Mouse (Mus musculus) intestine, embryonic 16.5 days (tissue): ENCODE measurements at regions not wholly inside any gene's neighbourhood (a gene's known extent, or its start where the extent isn't known, plus 50 kb on each side); places are given as distances from the start of the nearest gene placed in this dataset.

Experiments used
- ATAC-seq: fragments of 200-750 bp; cut with Nextera tagmentation; 2 replicates; pipeline ENCODE4 v1.8.0; 2017; ENCODE audit warnings: moderate TSS enrichment, moderate library complexity
- H3K27ac ChIP-seq: fragments of 300-500 bp; sonication (generic); 2 replicates; pipeline ENCODE4 v1.5.1; 2014; ENCODE audit warnings: mild to moderate bottlenecking, low read length
- H3K27me3 ChIP-seq: fragments of 300-500 bp; sonication (generic); replicated peaks from 2 replicates; pipeline ENCODE4 v1.6.1; 2014; ENCODE audit warnings: low read length, control low read depth, mixed read lengths; ENCODE audit not compliant: control insufficient read depth, insufficient read depth
- H3K36me3 ChIP-seq: fragments of 300-500 bp; sonication (generic); 2 replicates; pipeline ENCODE4 v1.6.1; 2014; ENCODE audit warnings: low read length, control low read depth; ENCODE audit not compliant: control insufficient read depth, insufficient read depth
- H3K4me1 ChIP-seq: fragments of 300-500 bp; sonication (generic); 2 replicates; pipeline ENCODE4 v1.6.1; 2014; ENCODE audit warnings: low read length, control low read depth, mixed read lengths; ENCODE audit not compliant: control insufficient read depth, insufficient read depth
- H3K4me2 ChIP-seq: fragments of 300-500 bp; sonication (generic); 2 replicates; pipeline ENCODE4 v1.6.1; 2014; ENCODE audit warnings: low read depth, low read length, control low read depth
- H3K4me3 ChIP-seq: fragments of 300-500 bp; sonication (generic); 2 replicates; pipeline ENCODE4 v1.5.1; 2014; ENCODE audit warnings: mild to moderate bottlenecking, low read length
- H3K9ac ChIP-seq: fragments of 300-500 bp; sonication (generic); 2 replicates; pipeline ENCODE4 v1.6.1; 2014; ENCODE audit warnings: low read depth, low read length
- H3K9me3 ChIP-seq: fragments of 300-500 bp; sonication (generic); 2 replicates; pipeline ENCODE4 v1.6.1; 2016; ENCODE audit warnings: low read length, control low read depth; ENCODE audit not compliant: control insufficient read depth
- WGBS: fragments of 180-500 bp; shearing (Covaris S2); extraction: QIAGEN DNeasy Blood & Tissue Kit; methylation state at CpG from one replicate; pipeline ENCODE4 v1.1.7; 2014; 5-methylcytosine and 5-hydroxymethylcytosine counted together

- H3K27me3 ChIP-seq = no peaks in the 10 kb centered on the region
- peaks cover 10% of the 10 kb centered on the region; the same call in 1 of the 2 replicates for H3K4me1 ChIP-seq
- no peak overlapping the region for H3K9ac ChIP-seq
- peak overlapping the region; percentile 77 for H3K27ac ChIP-seq
- no peaks in the 10 kb centered on the region for H3K36me3 ChIP-seq
- peak; percentile 86 for ATAC-seq
- 12% methylated on average over 3 of the region's 3 CpGs for WGBS
- H3K4me2 ChIP-seq = no peak overlapping the region
- no peaks in the 10 kb centered on the region for H3K9me3 ChIP-seq
- H3K4me3 ChIP-seq = no peak overlapping the region
Observed at GRCm38 (mm10) chr8:8051186-8051585, 609.9 kb downstream of the Efnb2 start.

- Histone ChIP-seq H3K27me3 (no peaks in the 10 kb centered on the region), H3K27ac (peak overlapping the region; percentile 77), H3K36me3 (no peaks in the 10 kb centered on the region), H3K9me3 (no peaks in the 10 kb centered on the region), H3K9ac (no peak overlapping the region), H3K4me2 (no peak overlapping the region), H3K4me1 (peaks cover 10% of the 10 kb centered on the region; the same call in 1 of the 2 replicates), H3K4me3 (no peak overlapping the region)
- 44% methylated on average over 3 of the region's 3 CpGs for WGBS
- peak; percentile 83 for ATAC-seq
Observed at GRCm38 (mm10) chr8:8050778-8051177, 610.3 kb downstream of the Efnb2 start.

GRCm38 (mm10) chr8:8044926-8045325, 616.1 kb downstream of the Efnb2 start:
- 78% methylated on average over 1 of the region's 1 CpGs for WGBS
- ATAC-seq = no peak
- Histone ChIP-seq H3K9me3 (no peaks in the 10 kb centered on the region), H3K4me2 (no peak overlapping the region), H3K9ac (no peak overlapping the region), H3K4me1 (no peaks in the 10 kb centered on the region), H3K27me3 (no peaks in the 10 kb centered on the region), H3K36me3 (no peaks in the 10 kb centered on the region), H3K27ac (no peak overlapping the region), H3K4me3 (no peak overlapping the region)

- Histone ChIP-seq H3K27ac (no peak overlapping the region), H3K4me1 (no peaks in the 10 kb centered on the region), H3K4me2 (no peak overlapping the region), H3K9me3 (no peaks in the 10 kb centered on the region), H3K36me3 (no peaks in the 10 kb centered on the region), H3K27me3 (no peaks in the 10 kb centered on the region), H3K4me3 (no peak overlapping the region), H3K9ac (no peak overlapping the region)
- no peak for ATAC-seq
- 65% methylated on average over 2 of the region's 2 CpGs for WGBS
Observed at GRCm38 (mm10) chr8:8044296-8044695, 616.7 kb downstream of the Efnb2 start.

- Histone ChIP-seq H3K27me3 (no peaks in the 10 kb centered on the region), H3K4me2 (no peak overlapping the region), H3K9me3 (no peaks in the 10 kb centered on the region), H3K4me3 (no peak overlapping the region), H3K9ac (no peak overlapping the region), H3K27ac (no peak overlapping the region), H3K4me1 (no peaks in the 10 kb centered on the region), H3K36me3 (no peaks in the 10 kb centered on the region)
- peak; percentile 74 for ATAC-seq
- 59% methylated on average over 1 of the region's 1 CpGs for WGBS
Observed at GRCm38 (mm10) chr8:8037929-8038328, 623.1 kb downstream of the Efnb2 start.

GRCm38 (mm10) chr8:8011151-8011550, 649.9 kb downstream of the Efnb2 start:
- Histone ChIP-seq H3K36me3 (no peaks in the 10 kb centered on the region), H3K4me2 (no peak overlapping the region), H3K9ac (no peak overlapping the region), H3K27ac (no peak overlapping the region), H3K4me3 (no peak overlapping the region), H3K9me3 (no peaks in the 10 kb centered on the region), H3K4me1 (no peaks in the 10 kb centered on the region), H3K27me3 (no peaks in the 10 kb centered on the region)
- 77% methylated on average over 4 of the region's 4 CpGs for WGBS
- ATAC-seq = no peak

GRCm38 (mm10) chr8:7994905-7995304, 666.1 kb downstream of the Efnb2 start:
- no peak overlapping the region for H3K4me2 ChIP-seq
- 46% methylated on average over 2 of the region's 2 CpGs for WGBS
- H3K27ac ChIP-seq = no peak overlapping the region
- no peaks in the 10 kb centered on the region for H3K27me3 ChIP-seq
- H3K4me3 ChIP-seq = no peak overlapping the region
- no peaks in the 10 kb centered on the region for H3K4me1 ChIP-seq
- H3K9me3 ChIP-seq = no peaks in the 10 kb centered on the region
- H3K9ac ChIP-seq = no peak overlapping the region
- H3K36me3 ChIP-seq = no peaks in the 10 kb centered on the region
- ATAC-seq = no peak

- H3K9me3 ChIP-seq = no peaks in the 10 kb centered on the region
- no peak overlapping the region for H3K4me2 ChIP-seq
- H3K27ac ChIP-seq = no peak overlapping the region
- no peak overlapping the region for H3K9ac ChIP-seq
- no peaks in the 10 kb centered on the region for H3K4me1 ChIP-seq
- H3K4me3 ChIP-seq = no peak overlapping the region
- no peak for ATAC-seq
- H3K36me3 ChIP-seq = no peaks in the 10 kb centered on the region
- 92% methylated on average over 3 of the region's 3 CpGs for WGBS
- no peaks in the 10 kb centered on the region for H3K27me3 ChIP-seq
Observed at GRCm38 (mm10) chr8:7988820-7989219, 672.2 kb downstream of the Efnb2 start.

- H3K4me1 ChIP-seq = no peaks in the 10 kb centered on the region
- no peaks in the 10 kb centered on the region for H3K27me3 ChIP-seq
- H3K4me2 ChIP-seq = no peak overlapping the region
- no peak overlapping the region for H3K27ac ChIP-seq
- no peaks in the 10 kb centered on the region for H3K9me3 ChIP-seq
- ATAC-seq = no peak
- no peaks in the 10 kb centered on the region for H3K36me3 ChIP-seq
- H3K9ac ChIP-seq = no peak overlapping the region
- 75% methylated on average over 6 of the region's 6 CpGs for WGBS
- H3K4me3 ChIP-seq = no peak overlapping the region
Observed at GRCm38 (mm10) chr8:7977020-7977419, 684.0 kb downstream of the Efnb2 start.

GRCm38 (mm10) chr8:7973791-7974190, 687.3 kb downstream of the Efnb2 start:
- H3K27ac ChIP-seq = no peak overlapping the region
- no peak overlapping the region for H3K4me2 ChIP-seq
- H3K9ac ChIP-seq = no peak overlapping the region
- no peaks in the 10 kb centered on the region for H3K27me3 ChIP-seq
- ATAC-seq = no peak
- H3K9me3 ChIP-seq = no peaks in the 10 kb centered on the region
- no peak overlapping the region for H3K4me3 ChIP-seq
- 84% methylated on average over 4 of the region's 4 CpGs for WGBS
- H3K36me3 ChIP-seq = no peaks in the 10 kb centered on the region
- no peaks in the 10 kb centered on the region for H3K4me1 ChIP-seq
